Mouse (Mus musculus): ENCODE measurements around the gene Pkig. TPM values are rescaled to one million over a fixed set of nuclear protein-coding genes. Genes with fewer than 3 reads are reported as not detected.

The Pkig gene
- polyA plus RNA-seq, 1 experiment: 64.7 TPM

DNA sequence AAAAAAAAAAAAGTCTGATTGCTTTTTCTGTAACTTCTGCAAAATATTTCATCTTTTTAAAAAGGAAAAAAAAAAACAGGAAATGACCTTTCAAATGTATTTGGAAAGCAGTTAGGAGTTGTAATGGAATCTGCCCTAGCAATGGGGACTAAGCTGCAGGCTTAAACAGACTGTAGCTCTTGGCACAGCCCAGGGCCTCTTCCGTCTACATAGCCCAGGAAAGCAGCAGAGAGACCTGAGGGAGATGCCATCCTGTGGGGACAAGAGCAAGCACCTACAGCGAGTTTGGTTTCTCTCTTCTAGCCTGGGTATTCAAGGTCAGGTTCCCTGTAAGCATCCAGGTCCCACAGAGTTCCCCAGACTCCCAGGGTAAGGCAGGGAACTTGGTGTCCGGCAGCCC lies 55.2 kb downstream of the Pkig start:
- no peak overlapping the region for H3K4me3 ChIP-seq (ENCODE audit: control insufficient read depth, insufficient read depth, low read length)
- WGBS: 84% methylated on average over 3 of the region's 3 CpGs
- peaks cover 46% of the 10 kb centered on the region for H3K4me1 ChIP-seq (replicated peaks; ENCODE audit: control insufficient read depth, insufficient read depth, low read length)
- H3K27ac ChIP-seq (ENCODE audit: control insufficient read depth, insufficient read depth, low read length): no peak overlapping the region
- TF ChIP-seq CTCF (IDR thresholded peaks at IDR 0.05; ENCODE audit: borderline replicate concordance, control insufficient read depth, extremely low read depth, insufficient read depth, low read length, poor library complexity) (no peak), POLR2A (IDR thresholded peaks at IDR 0.05; ENCODE audit: control insufficient read depth, extremely low read depth, insufficient read depth, low read length, poor library complexity) (no peak)
- DNase-seq: peak; percentile 33
- no peaks in the 10 kb centered on the region for H3K27me3 ChIP-seq (ENCODE audit: control insufficient read depth, insufficient read depth, low read length)
- H3K36me3 ChIP-seq (ENCODE audit: control insufficient read depth, insufficient read depth, low read length): no peaks in the 10 kb centered on the region

DNA sequence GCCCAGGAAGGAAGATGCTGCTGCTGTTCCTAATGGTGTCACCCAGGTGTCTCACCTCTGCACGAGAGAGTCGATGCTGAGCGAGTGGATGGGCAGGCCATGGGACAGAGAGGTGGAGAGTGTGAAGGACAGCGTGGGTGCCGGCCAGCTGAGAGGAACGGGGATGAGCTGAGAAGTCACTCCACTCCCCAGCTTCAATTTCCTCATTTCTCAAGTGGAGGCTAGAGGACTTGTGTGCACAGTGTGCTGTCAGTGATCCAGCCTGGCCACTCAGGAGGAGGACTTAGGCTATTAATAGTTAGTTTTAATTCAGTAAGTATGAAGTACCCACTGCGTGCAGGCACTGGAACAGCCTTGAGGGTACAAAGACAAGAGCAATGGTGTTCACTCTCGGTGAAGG lies 58.3 kb downstream of the Pkig start:
- H3K27ac ChIP-seq (ENCODE audit: control insufficient read depth, insufficient read depth, low read length): no peak overlapping the region
- no peaks in the 10 kb centered on the region for H3K36me3 ChIP-seq (ENCODE audit: control insufficient read depth, insufficient read depth, low read length)
- TF ChIP-seq POLR2A (IDR thresholded peaks at IDR 0.05; ENCODE audit: control insufficient read depth, extremely low read depth, insufficient read depth, low read length, poor library complexity): no peak
- TF ChIP-seq CTCF (IDR thresholded peaks at IDR 0.05; ENCODE audit: borderline replicate concordance, control insufficient read depth, extremely low read depth, insufficient read depth, low read length, poor library complexity): no peak
- 16% methylated on average over 8 of the region's 8 CpGs for WGBS
- DNase-seq: no peak
- no peaks in the 10 kb centered on the region for H3K27me3 ChIP-seq (ENCODE audit: control insufficient read depth, insufficient read depth, low read length)
- H3K4me3 ChIP-seq (ENCODE audit: control insufficient read depth, insufficient read depth, low read length): no peak overlapping the region
- peaks cover 44% of the 10 kb centered on the region for H3K4me1 ChIP-seq (replicated peaks; ENCODE audit: control insufficient read depth, insufficient read depth, low read length)

DNA sequence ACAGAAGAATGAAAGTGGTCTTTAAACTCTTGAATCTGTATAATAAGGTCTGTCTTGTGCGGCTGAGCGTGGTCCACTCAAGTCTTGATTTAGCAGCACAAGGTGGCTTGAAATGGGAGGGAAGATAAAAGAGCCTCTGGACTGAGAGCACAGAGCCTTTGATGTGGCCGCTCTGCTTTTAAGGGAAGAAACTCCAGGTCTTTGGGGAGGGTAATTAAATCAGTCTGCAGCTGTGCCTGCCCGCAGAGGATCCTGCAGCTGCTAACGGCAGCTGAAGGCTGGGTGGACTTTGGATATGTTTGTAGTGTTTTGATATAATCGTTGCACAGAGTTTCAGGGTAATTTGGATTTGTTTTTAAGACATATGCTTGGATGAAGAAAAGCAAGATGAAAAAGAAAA lies 58.7 kb downstream of the Pkig start:
- WGBS: 4% methylated on average over 6 of the region's 6 CpGs
- no peak for TF ChIP-seq CTCF (IDR thresholded peaks at IDR 0.05; ENCODE audit: borderline replicate concordance, control insufficient read depth, extremely low read depth, insufficient read depth, low read length, poor library complexity)
- TF ChIP-seq POLR2A (IDR thresholded peaks at IDR 0.05; ENCODE audit: control insufficient read depth, extremely low read depth, insufficient read depth, low read length, poor library complexity): no peak
- Histone ChIP-seq H3K4me1 (replicated peaks; ENCODE audit: control insufficient read depth, insufficient read depth, low read length) (peaks cover 41% of the 10 kb centered on the region), H3K27ac (ENCODE audit: control insufficient read depth, insufficient read depth, low read length) (no peak overlapping the region), H3K4me3 (ENCODE audit: control insufficient read depth, insufficient read depth, low read length) (no peak overlapping the region), H3K36me3 (ENCODE audit: control insufficient read depth, insufficient read depth, low read length) (no peaks in the 10 kb centered on the region), H3K27me3 (ENCODE audit: control insufficient read depth, insufficient read depth, low read length) (no peaks in the 10 kb centered on the region)
- DNase-seq: peak; percentile 39

DNA sequence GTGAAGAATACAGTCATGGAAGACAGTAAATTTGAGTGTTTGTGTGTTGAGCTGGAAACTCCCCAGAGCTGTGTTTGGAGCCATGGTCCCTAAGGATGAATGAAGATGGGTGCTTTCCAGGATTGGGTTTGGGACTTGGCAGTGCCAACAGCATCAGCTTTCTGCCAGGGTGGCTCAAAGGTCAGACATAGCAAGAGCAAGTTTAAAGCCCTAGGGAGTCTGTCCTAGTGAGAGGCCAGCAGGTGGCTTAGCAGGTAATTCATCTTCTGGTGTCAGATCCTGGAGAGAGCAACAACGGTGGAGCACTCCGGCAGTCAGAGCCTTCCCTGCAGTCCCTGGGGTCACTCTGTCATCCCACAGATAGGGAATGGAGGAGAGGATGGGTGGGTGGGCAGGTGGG lies 60.3 kb downstream of the Pkig start:
- 66% methylated on average over 2 of the region's 2 CpGs for WGBS
- Histone ChIP-seq H3K36me3 (ENCODE audit: control insufficient read depth, insufficient read depth, low read length) (no peaks in the 10 kb centered on the region), H3K27me3 (ENCODE audit: control insufficient read depth, insufficient read depth, low read length) (no peaks in the 10 kb centered on the region), H3K4me3 (ENCODE audit: control insufficient read depth, insufficient read depth, low read length) (no peak overlapping the region), H3K4me1 (replicated peaks; ENCODE audit: control insufficient read depth, insufficient read depth, low read length) (peaks cover 26% of the 10 kb centered on the region), H3K27ac (ENCODE audit: control insufficient read depth, insufficient read depth, low read length) (no peak overlapping the region)
- TF ChIP-seq POLR2A (IDR thresholded peaks at IDR 0.05; ENCODE audit: control insufficient read depth, extremely low read depth, insufficient read depth, low read length, poor library complexity) (no peak), CTCF (IDR thresholded peaks at IDR 0.05; ENCODE audit: borderline replicate concordance, control insufficient read depth, extremely low read depth, insufficient read depth, low read length, poor library complexity) (no peak)
- no peak for DNase-seq

DNA sequence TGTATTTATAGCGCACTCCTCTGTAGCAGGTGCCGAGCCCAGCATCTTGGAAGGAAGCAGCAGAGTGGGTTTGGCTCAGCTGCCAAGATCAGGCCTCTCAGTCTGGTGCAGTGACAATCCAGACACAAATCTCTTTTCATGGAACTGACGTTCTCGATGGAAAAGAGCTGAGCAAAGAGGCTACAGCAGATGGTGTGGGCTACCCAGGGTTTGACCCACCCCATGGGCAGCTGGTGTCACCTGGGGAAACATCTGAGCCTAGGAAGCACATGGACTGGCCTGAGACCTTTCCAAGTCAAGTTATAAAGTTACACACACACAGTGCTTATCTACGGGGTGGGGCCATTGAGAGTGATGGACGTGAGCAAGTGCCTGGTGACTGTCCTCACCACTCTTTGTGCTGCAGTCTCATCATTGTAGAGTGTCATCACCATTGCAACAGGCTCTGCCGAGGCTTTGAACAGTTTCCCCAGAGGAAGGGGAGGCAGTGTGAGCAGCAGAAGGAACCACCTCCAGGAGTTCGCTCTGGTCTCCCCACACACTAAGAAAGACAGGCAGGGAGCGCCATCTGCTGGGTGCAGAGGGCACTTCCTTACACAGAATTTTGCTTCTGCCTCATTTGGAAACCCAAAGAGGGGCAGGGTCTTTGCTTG lies 60.9 kb downstream of the Pkig start:
- TF ChIP-seq CTCF (IDR thresholded peaks at IDR 0.05; ENCODE audit: borderline replicate concordance, control insufficient read depth, extremely low read depth, insufficient read depth, low read length, poor library complexity) (peak; percentile 85; the same call in 1 of the 2 replicates), POLR2A (IDR thresholded peaks at IDR 0.05; ENCODE audit: control insufficient read depth, extremely low read depth, insufficient read depth, low read length, poor library complexity) (no peak)
- DNase-seq: peak; percentile 86
- peaks cover 26% of the 10 kb centered on the region for H3K4me1 ChIP-seq (replicated peaks; ENCODE audit: control insufficient read depth, insufficient read depth, low read length)
- H3K36me3 ChIP-seq (ENCODE audit: control insufficient read depth, insufficient read depth, low read length): 0 out of 2 replicates have a peak, but pooled peaks cover 3% of the 10 kb centered on the region
- no peaks in the 10 kb centered on the region for H3K27me3 ChIP-seq (ENCODE audit: control insufficient read depth, insufficient read depth, low read length)
- H3K27ac ChIP-seq (ENCODE audit: control insufficient read depth, insufficient read depth, low read length): no peak overlapping the region
- WGBS: 39% methylated on average over 9 of the region's 9 CpGs
- H3K4me3 ChIP-seq (ENCODE audit: control insufficient read depth, insufficient read depth, low read length): no peak overlapping the region

DNA sequence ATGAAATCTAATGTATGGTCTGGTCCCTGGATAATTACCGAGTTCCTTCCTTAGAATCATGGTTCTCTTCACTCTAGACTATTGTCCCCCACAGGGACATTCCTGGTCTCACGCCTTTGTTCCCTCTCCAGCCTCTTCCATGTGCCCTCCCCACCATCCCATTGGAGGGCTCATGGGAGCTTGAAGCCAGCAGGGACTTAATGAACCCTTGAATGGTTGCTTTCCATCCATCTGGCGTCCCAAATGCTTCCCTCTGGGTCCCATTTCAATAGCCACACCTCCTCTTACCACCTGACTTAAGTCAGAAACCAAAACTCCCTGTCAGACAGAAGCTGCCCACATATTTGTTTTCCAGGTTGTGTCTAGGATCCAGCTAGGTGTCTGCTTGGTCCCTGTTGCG lies 61.4 kb downstream of the Pkig start:
- H3K36me3 ChIP-seq (ENCODE audit: control insufficient read depth, insufficient read depth, low read length): 0 out of 2 replicates have a peak, but pooled peaks cover 3% of the 10 kb centered on the region
- H3K27ac ChIP-seq (ENCODE audit: control insufficient read depth, insufficient read depth, low read length): no peak overlapping the region
- peaks cover 26% of the 10 kb centered on the region for H3K4me1 ChIP-seq (replicated peaks; ENCODE audit: control insufficient read depth, insufficient read depth, low read length)
- H3K4me3 ChIP-seq (ENCODE audit: control insufficient read depth, insufficient read depth, low read length): no peak overlapping the region
- DNase-seq: no peak
- TF ChIP-seq CTCF (IDR thresholded peaks at IDR 0.05; ENCODE audit: borderline replicate concordance, control insufficient read depth, extremely low read depth, insufficient read depth, low read length, poor library complexity) (no peak), POLR2A (IDR thresholded peaks at IDR 0.05; ENCODE audit: control insufficient read depth, extremely low read depth, insufficient read depth, low read length, poor library complexity) (no peak)
- H3K27me3 ChIP-seq (ENCODE audit: control insufficient read depth, insufficient read depth, low read length): no peaks in the 10 kb centered on the region
- WGBS: 56% methylated on average over 4 of the region's 4 CpGs

Measured in thymus, adult 2 months (tissue).